Mouse (Mus musculus): ENCODE data around the gene Trim23. TPM values are rescaled to one million over a fixed set of nuclear protein-coding genes. Genes with fewer than 3 reads are reported as not detected.
A peak's percentile ranks its signal among the peaks of the same experiment; 100 is the strongest.
"Not testable (repeated sequence)": the region's sequence is repeated elsewhere in the genome, so short reads cannot be mapped to it uniquely, and the experiment has no call there.

Trim23 gene
- 10 to 100 TPM; 17.6 to 19.0 TPM for total RNA-seq (2021)
- long read RNA-seq, experiment 1, transcript Trim23-201 (11 exons, 3,416 nt): major isoform, 13 of 13 reads
- long read RNA-seq, experiment 1, partial matches to known transcripts: 0 of 13 reads
- long read RNA-seq, experiment 1, other reads (novel, unspliced or antisense): 0 of 13 reads
- long read RNA-seq, experiment 2, full-length matches to known transcripts: 18 of 21 reads
- long read RNA-seq, experiment 2, partial matches to known transcripts: 2 of 21 reads
- long read RNA-seq, experiment 2, other reads (novel, unspliced or antisense): 1 of 21 reads

DNA sequence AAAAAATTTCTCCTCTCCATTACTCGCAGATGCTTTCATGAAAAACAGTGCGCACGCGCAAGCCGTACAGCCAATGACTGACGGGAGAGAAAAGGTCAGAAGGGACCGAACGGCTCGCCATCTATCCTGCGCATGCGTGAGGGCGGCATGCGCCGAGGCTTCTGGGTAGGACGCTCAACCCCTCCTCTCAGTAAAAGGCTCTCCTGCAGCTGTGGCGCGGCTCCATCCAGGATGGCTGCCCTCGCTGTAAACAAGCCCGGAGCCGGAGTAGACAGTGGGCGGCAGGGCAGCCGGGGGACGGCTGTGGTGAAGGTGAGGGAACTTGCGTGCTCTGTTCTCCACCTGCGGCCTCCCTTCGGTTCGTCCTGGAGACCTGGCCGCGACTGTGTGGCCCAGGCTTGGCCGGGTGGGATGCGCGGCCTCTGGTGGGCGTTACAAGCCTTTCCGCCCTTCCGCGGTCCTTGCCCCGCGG lies at the start of gene Trim23:
Trim23 (plus strand) TSS at position 148 of the 472 bp plus-strand sequence.
- peak; percentile 98 for DNase-seq

DNA sequence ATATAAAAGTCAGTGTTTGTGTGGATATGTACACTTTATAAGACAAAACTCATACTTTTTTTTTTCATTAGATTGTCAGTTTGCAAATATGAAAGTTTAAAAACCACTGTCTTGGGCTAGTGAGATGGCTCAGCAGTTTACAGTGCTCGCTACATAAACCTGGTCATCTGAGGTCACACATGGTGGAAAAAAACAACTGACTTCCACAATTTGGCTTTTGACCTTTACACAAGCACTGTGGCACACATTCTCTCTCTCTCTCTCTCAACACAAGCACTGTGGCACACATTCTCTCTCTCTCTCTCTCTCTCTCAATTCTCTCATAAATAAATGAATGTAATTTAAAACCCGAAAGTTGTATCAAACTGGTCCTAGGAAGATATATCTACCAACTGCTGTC lies 46.0 kb upstream of the Trim23 start:
- DNase-seq: no peak

DNA sequence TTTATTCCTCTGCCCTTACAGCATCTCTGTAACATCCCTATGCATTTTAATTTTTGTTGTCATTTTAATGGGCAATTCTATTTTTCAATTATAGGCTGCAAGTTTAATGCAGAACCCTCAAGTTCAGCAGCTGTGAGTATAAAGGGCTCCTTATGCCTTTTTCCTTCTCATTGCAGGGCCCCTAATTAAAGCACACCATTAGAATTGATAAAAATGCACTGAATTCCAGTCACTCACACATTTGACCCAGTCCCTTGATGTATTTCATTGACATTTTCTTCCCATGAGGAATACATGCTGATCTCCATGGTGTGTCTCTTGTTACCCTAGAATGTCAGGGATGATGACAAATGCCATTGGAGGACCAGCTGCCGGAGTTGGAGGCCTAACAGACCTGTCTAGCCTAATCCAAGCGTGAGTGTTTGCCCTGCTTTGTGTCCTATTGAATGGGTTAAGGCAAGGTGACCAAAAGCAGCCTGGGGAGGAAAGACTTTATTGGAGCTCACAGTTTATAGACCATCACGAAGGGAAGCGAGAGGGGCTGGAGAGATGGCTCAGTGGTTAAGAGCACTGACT lies 44.0 kb upstream of the Trim23 start:
- no peak for DNase-seq

DNA sequence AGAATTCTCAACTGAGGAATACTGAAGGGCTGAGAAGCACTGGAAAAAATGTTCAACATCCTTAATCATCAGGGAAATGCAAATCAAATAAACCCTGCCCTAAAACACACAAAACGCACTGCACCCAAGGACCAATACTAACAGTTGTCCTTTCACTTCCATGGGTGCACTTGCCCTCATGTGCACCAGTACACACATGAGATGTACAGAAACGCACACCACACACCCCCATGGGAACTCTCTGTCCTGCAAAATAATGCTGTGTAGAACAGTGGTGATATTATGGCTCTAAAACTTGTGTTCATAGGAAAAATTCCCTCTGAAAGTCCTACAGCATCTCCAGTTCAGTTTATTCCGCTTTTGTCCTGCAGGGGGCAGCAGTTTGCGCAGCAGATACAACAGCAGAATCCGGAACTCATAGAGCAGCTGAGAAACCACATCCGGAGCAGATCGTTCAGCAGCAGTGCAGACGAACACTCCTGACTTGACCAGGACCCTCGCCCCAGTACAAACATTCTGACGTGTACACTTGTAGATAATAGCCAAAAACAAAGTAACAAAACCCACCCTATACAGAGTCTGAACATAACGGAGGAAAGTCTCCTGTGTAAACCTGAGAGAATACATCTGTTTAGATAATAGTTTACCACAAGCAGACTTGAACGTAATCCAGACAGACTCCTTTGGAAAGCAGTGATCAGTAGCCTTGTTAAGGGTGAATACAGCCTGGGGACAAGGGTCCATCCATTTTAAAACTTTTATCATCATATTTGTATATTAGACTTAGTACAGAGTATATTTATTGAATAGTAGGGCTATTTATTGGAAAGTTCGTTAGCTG lies 39.0 kb upstream of the Trim23 start:
- DNase-seq: peak; percentile 79

DNA sequence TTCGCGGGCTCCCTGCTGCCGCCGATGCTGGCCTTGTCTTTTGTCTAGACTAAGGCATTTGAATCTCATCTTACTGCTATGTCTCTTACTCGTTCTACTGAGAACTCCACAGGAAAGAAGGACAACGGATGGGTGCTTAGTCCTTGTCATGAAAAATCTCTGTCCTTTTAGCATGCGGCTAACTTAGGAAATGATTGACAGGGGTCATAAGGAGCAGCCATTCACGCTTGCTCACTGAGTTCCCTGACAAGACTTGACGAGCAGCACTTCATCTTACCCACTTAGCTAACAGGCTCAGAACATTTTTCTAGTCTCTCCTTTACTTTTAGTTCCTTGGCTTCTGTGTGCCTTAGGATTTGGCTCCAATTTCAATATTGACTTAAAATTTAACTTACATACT lies 33.7 kb upstream of the Trim23 start:
- no peak for DNase-seq

DNA sequence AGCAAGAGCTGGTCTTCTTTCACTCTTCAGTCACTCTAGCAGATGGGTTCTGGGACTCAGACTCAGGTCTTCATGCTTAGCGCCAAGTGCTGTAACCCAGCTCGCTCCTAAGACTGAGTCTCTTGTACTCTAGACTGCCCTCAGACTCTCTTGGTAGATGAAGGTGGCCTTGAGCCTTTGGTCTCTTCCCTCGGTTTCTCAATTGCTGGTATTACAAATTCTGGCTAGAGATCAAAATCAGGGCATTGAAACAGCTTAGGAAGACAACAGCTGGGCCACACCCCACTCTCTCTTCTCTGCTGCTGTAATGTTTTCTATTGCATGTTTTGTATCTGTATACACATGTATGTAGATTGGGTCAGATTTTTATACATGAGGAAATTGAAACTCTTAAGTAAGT lies 33.0 kb upstream of the Trim23 start:
- no peak for DNase-seq

DNA sequence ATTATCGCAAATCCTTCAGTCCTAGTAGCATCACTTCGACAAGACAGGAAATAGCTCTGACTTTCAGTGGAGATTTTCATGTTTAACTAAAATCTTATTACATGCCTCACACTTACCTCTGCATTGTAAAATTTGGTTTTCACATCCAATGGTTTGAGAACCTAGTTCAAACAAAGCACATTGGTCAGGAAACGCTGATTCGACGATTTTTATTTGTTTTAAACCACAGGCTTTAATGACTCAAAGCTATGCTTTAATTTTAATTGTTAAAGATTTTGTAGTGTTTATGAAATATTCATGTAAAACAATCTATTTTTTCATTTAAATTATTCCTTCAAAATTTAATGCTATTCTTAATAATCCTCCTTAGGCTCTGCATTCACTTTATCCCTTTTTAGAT lies 24.4 kb upstream of the Trim23 start:
- no peak for DNase-seq

DNA sequence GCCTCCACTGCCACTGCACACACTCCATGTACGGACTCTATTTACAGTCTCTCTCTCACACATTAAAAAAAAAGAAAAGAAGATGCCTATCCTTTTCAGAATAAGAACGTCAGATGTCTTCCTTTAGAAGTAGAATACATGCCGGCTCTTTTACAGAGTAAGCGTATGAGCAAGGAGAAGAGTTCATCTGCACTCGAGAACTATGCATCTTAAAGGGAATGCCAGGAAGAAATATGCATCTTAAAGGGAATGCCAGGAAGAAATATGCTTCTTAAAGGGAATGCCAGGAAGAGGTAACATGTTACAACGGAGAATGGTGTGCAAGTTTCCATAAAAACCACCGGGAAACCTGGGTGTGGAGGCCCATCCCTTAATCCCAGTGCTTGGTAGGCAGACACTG lies 23.5 kb upstream of the Trim23 start:
- no peak for DNase-seq

DNA sequence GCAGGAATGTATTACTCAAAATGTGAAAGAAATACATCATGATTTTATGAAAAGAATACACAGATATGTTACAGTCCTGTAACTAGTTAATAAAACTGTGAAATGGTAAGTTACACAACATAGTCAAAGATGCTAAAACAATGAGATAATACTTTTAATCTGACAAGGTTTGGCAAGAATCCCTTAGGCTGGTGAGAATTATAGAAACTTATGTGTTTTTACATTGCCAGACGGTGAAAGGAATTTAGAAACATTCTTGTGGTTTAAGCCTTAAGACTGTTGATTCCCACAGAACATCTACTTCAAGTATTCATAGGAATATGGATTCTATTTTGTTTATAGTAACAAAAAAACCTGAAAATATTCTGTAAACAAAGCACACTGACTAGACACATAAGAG lies 22.9 kb upstream of the Trim23 start:
- no peak for DNase-seq

DNA sequence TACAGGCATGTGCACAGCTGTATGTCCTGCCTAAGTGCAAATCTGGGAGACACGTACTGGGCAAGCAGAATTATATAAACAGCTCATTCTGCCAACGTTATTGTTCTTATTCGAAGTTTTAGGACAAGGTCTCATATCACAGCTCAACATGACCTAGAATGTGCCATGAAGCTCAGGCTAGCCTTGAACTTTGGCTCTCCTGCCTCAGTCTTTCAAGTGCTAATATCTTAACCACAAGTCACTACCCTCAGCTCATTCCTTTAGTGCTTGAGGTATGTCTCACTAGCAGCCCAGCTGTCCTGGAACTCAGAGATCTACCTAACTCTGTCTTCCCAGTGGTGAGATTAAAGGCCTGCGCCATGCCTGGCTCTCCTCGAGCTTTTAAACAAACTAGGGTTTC lies 6.9 kb upstream of the Trim23 start:
- DNase-seq: no peak

DNA sequence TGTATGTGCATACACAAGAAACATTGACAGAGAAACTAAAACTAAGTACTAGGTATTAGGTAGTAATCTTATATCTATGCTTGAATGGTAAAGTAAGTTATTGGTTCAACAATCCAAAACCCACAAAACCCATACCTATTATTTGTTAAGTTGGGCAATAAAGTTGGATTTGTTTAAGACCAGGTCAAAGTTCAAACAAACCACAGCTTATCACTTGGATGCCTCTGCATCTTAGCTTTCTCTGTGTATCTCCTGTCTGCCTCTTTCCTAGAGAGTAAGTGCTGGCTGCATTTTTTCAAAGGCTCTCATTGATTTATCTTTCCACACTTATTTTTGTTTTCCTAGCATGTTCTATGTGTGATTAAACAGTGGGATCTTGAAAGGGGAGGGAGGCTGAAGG lies 6.1 kb upstream of the Trim23 start:
- DNase-seq: no peak

DNA sequence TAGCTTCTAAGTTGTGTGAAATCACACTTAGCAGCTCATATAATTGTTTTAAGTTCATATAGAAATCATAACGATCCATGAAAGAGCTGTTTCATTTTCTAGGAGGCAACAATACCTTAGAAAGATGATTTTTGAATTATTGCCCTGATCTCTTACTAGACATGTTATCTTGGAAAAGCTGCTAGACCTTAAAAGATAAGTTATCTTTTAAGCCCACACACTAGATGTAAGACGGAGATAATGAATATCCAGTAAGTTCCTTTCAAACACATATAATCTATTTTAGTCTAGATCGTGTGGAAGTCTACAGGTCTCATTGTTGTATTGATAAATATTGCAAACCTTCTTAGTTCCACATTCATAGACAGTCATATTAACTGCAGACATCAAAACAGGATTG lies 1.7 kb upstream of the Trim23 start:
- DNase-seq: no peak

DNA sequence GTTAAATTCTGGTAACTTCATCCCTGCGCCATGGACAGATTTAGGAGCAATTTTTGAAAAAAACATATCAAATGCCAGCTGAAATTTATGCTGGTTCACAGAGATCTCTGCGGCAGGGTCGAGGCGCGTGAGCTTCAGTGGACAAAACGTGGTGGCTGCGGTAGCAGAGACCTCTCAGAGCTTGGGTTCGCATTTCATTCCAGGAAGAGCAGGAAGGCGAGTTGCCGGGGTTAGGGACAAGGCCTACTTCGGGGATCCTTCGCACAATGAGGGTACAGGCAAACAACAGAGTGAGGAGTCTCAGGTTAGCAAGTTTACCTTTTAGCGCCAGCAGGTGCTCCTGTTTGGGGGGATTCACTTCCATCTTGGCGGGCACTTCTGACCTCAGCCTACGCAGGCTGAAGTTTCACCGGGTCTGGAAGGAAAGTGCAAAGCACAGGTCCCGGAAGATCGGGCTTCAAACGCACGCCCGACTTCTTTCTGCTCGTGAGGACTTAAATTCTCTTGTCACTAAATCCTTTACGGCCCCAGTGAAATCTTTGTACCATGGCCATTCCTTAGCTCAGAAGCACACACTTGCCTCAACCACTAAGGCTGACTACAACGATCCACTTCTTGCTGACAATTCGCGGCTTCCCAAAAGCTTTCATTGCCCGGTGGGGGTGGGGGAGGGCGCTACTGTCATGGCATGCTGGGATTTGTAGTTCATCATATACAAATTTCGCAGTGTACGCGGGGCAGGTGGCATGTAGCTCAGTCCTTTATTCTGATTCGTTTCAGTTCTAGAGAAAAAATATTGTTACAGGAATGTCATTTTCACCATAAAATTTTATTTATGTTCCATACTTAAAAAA lies 574 bp upstream of the Trim23 start, which contains the start of gene Trappc13:
Trappc13 (minus strand) TSS at position 674 of the 854 bp plus-strand sequence.
- DNase-seq: no peak

DNA sequence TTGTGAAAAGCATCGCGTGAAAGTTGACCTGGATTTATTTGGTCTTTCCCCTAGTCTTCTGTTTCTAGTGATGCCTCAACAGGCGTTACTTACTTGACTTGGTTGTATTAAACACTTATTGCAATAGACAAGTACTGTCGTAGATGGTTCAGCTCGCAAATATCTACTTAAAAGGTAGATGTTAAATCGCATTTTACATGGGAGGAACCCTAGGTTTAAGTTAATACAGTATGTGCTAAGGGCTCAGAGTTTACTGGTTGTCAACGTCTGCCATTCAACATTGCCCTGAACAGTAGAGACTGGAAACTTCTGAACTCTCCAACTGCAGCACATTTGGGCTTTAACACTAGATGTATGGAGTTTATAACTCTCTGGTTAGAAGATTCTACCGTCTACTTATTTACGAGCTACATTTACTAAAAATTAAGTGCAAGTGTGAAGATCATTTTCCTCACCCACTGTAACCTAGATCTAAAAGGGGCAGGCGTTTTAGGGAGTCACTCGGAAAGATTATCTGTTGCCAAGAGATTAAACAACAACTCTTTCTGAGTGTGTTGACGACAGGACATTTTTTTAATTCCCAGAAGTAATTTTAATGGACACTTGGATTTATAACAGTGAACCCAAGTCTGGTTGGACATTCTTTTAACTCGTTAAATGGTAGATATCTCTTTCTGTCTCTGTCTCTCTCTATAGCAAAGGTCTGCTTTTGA lies 735 bp downstream of the Trim23 start:
- no peak for DNase-seq

DNA sequence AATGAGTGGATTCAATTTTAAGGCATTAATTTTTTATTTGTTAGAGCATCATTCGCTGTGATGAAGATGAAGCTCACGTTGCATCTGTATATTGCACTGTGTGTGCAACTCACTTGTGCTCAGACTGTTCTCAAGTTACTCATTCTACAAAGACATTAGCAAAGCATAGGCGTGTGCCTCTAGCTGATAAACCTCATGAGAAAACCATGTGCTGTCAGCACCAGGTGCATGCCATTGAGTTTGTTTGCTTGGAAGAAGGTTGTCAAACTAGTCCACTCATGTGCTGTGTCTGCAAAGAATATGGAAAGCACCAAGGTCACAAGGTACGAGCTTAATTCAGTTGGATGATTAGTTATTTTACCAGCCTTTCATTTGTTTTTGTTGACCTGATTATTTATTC lies 8.8 kb downstream of the Trim23 start:
- no peak for DNase-seq

DNA sequence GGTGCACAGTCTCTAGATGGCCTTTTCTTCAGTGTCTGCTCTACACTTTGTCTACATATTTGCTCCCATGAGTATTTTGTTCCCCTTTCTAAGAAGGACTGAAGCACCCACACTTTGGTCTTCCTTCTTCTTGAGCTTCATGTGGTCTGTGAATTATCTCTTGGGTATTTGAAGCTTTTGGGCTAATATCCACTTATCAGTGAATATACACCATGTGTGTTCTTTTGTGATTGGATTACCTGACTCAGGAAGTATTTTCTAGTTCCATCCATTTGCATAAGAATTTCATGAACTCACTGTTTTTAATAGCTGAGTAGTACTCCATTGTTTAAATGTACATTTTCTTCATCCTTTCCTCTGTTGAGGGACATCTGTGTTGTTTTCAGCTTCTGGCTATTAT lies 17.3 kb downstream of the Trim23 start:
- DNase-seq: not testable (repeated sequence)

DNA sequence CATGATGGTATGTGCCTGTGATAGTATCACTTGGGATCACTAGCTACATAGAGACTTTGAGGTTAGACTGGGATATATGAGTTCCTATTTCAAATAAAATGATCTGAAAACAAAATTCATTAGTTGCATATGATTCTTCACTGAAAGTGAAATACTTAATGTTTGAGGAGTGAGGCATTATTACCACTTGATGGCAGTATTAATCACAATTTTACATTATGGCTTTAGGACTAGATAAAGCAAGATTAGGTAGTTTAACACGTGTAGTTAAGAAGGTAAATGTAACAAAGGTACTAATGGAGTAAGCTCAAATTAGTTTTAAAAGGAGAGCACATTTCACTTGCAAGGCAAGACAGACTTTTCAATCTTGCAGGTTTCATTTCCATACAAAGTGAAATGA lies 25.7 kb downstream of the Trim23 start:
- no peak for DNase-seq

DNA sequence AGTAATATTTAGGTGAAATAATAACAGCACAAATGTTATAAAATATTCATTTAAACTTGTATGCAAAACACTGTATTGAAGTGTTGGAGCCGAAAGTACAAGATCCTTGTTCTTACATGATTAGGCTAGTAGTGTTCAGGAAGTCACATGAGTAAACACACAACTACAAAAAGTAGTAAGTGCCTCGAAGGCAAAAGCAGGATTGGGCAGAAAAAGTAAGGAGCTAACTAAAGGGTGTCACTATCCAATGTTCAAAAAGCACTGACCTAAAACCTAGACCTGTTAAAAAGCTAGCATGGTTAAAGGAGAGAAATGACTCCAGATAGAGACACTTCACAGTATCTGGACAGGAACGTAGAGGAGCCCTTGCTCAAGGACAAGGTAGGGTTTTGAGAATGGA lies 48.9 kb downstream of the Trim23 start:
- no peak for DNase-seq

DNA sequence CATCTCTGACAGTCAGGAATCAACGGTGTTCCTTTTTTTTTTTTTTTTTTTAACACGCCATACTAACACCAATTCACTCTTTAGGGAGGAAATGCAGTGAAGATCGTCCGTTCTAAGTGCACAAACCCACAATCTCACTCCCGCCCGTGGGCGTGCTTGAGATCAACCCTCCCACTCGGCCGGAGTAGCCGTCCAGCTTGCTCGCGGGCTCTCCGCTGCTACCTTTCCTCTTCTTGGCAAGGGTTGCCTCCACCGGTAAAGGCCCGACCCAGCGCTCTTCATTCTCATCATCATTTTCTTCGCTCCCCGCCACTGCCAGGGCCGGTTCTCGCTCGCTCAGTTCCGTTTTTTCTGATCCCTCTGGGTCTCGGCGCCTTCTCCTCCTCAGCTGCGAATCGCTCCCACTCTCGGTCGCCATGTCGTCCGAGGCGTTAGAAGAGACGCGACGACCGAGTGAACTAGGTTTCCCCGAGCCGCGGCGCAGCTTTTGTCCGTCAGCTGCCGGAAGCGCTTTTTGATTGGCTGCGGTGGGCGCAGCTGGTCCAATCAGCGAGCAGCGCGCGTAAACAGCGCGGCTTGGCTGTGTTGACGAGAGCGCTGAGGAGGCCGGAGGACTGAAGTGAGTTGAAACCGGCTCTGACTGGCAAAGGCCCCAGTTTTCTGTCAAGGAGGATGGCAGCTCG lies 49.9 kb downstream of the Trim23 start, which contains the start of the genes Cenpk and Ppwd1:
Cenpk (plus strand) TSS at position 228 of the 683 bp plus-strand sequence.
Ppwd1 (minus strand) TSS at position 460 of the 683 bp plus-strand sequence.
- peak; percentile 94 for DNase-seq

DNA sequence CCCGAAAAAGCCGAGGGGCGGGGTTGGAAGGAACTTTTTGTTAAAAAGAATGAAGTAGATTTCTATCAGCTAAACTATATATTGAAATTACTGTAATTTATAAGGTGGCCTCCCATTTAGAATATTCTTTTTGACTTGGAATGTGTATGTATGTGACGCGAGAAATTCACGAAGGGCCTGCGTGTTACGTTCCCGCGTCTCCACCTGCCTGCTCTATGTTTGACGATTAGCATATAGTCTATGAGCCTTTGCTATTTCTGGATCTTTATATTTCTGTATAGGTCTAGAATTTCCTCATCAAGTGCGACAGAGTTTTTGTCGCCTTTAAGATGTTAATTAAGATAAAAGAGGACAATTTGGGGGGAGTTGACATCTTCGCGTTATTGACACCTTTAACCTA lies 50.6 kb downstream of the Trim23 start:
- no peak for DNase-seq
